Mouse (Mus musculus) heart, embryonic 12.5 days (tissue): ENCODE results near the gene Zdhhc4. TPM values are rescaled to one million over a fixed set of nuclear protein-coding genes. Genes with fewer than 3 reads are reported as not detected.

Experiments
- ATAC-seq: fragments of 200-750 bp; cut with Nextera tagmentation; 2 replicates; pipeline ENCODE4 v1.8.0; 2017; ENCODE audit warnings: moderate TSS enrichment, moderate library complexity; ENCODE audit not compliant: insufficient number of reproducible peaks, low FRiP score
- H3K27ac ChIP-seq: fragments of 300-500 bp; sonication (generic); 2 replicates; pipeline ENCODE4 v1.5.1; 2016; ENCODE audit warnings: mild to moderate bottlenecking, moderate library complexity; ENCODE audit not compliant: poor library complexity, severe bottlenecking
- H3K27me3 ChIP-seq: fragments of 300-500 bp; sonication (generic); replicated peaks from 2 replicates; pipeline ENCODE4 v1.6.1; 2016; ENCODE audit warnings: mild to moderate bottlenecking, moderate library complexity
- H3K36me3 ChIP-seq: fragments of 300-500 bp; sonication (generic); 2 replicates; pipeline ENCODE4 v1.6.1; 2016; ENCODE audit warnings: mild to moderate bottlenecking, moderate library complexity
- H3K4me1 ChIP-seq: fragments of 300-500 bp; sonication (generic); replicated peaks from 2 replicates; pipeline ENCODE4 v1.6.1; 2016; ENCODE audit warnings: mild to moderate bottlenecking
- H3K4me2 ChIP-seq: fragments of 300-500 bp; sonication (generic); 2 replicates; pipeline ENCODE4 v1.6.1; 2016; ENCODE audit warnings: mild to moderate bottlenecking, moderate library complexity
- H3K4me3 ChIP-seq: fragments of 300-500 bp; sonication (generic); 2 replicates; pipeline ENCODE4 v1.5.1; 2016; ENCODE audit warnings: mild to moderate bottlenecking
- H3K9ac ChIP-seq: fragments of 300-500 bp; sonication (generic); 2 replicates; pipeline ENCODE4 v1.6.1; 2016; ENCODE audit warnings: mild to moderate bottlenecking, moderate library complexity
- H3K9me3 ChIP-seq: fragments of 300-500 bp; sonication (generic); replicated peaks from 2 replicates; pipeline ENCODE4 v1.6.1; 2016; ENCODE audit warnings: mild to moderate bottlenecking, moderate library complexity
- whole genome bisulfite sequencing: fragments of 180-500 bp; shearing (Covaris S2); methylation state at CpG from one replicate; pipeline ENCODE4 v1.1.7; 2016; 5-methylcytosine and 5-hydroxymethylcytosine counted together
- polyA plus RNA-seq: library from polyadenylated mRNA; unstranded; fragments of >200 nt; fragmentation: Nextera tagmentation; extraction: Ambion mirVana; gene quantifications from 2 replicates; pipeline ENCODE4 v1.2.1, GENCODE M21; 2016

Gene Zdhhc4
- polyA plus RNA-seq, 1 experiment from 2014 or later = 56.5 TPM

GRCm38 (mm10) chr5:143275761-143276160 lies 53.3 kb downstream of the Zdhhc4 start:
- no peaks in the 10 kb centered on the region for H3K36me3 ChIP-seq
- ATAC-seq = no peak
- H3K9me3 ChIP-seq = no peaks in the 10 kb centered on the region
- WGBS = 52% methylated on average over 5 of the region's 5 CpGs
- H3K9ac ChIP-seq = no peak overlapping the region
- H3K27me3 ChIP-seq = peaks cover 65% of the 10 kb centered on the region
- H3K4me3 ChIP-seq = no peak overlapping the region
- peaks cover 6% of the 10 kb centered on the region for H3K4me1 ChIP-seq
- H3K27ac ChIP-seq = no peak overlapping the region
- H3K4me2 ChIP-seq = no peak overlapping the region

- Histone ChIP-seq H3K9ac (no peak overlapping the region), H3K27me3 (peaks cover 40% of the 10 kb centered on the region), H3K27ac (no peak overlapping the region), H3K9me3 (no peaks in the 10 kb centered on the region), H3K36me3 (no peaks in the 10 kb centered on the region), H3K4me2 (no peak overlapping the region), H3K4me1 (peaks cover 25% of the 10 kb centered on the region), H3K4me3 (no peak overlapping the region)
- 83% methylated on average over 16 of the region's 16 CpGs for WGBS
- no peak for ATAC-seq
These were observed 56.3 kb downstream of the Zdhhc4 start for GRCm38 (mm10) chr5:143272540-143273330.

- WGBS = 73% methylated on average over 3 of the region's 3 CpGs
- Histone ChIP-seq H3K4me1 (peaks cover 25% of the 10 kb centered on the region), H3K27ac (no peak overlapping the region), H3K4me2 (no peak overlapping the region), H3K9me3 (no peaks in the 10 kb centered on the region), H3K9ac (no peak overlapping the region), H3K36me3 (no peaks in the 10 kb centered on the region), H3K27me3 (peaks cover 34% of the 10 kb centered on the region), H3K4me3 (no peak overlapping the region)
- ATAC-seq = no peak
These were observed 56.9 kb downstream of the Zdhhc4 start for GRCm38 (mm10) chr5:143272108-143272507.

DNA sequence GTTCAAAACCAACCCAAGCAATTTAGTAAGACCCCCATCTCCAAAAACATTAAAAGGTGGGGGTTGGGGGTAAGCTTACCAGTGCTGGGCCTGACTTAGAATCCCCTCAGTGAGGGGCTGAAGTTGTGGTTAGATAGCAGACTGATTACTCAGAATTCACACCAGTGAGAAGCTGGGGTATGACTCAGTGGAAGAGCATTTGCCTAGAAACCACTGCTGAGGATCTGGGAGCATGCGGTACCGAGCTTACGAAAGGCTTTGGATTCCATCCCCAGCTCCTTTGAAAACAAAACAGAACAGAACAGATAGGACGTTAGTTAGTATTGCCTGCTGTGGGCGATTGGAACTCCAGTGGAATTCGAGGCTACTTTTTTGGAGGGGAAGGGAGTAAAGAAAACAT lies 57.4 kb downstream of the Zdhhc4 start:
- 61% methylated on average over 6 of the region's 6 CpGs for WGBS
- H3K4me1 ChIP-seq = peaks cover 25% of the 10 kb centered on the region
- ATAC-seq = no peak

GRCm38 (mm10) chr5:143270151-143270519 lies 58.9 kb downstream of the Zdhhc4 start:
- peak; percentile 19; the same call in 1 of the 2 replicates for ATAC-seq
- Histone ChIP-seq H3K9me3 (no peaks in the 10 kb centered on the region), H3K36me3 (no peaks in the 10 kb centered on the region), H3K4me3 (peak overlapping the region; percentile 95), H3K27ac (0 out of 2 replicates have a peak overlapping the region, but pooled peaks have one; percentile 71), H3K4me2 (peak overlapping the region; percentile 86), H3K27me3 (peaks cover 15% of the 10 kb centered on the region), H3K9ac (peak overlapping the region; percentile 94), H3K4me1 (peaks cover 31% of the 10 kb centered on the region)
- WGBS = 7% methylated on average over 12 of the region's 12 CpGs

More for the DNA sequence above, 57.4 kb downstream of the Zdhhc4 start:
- no peak overlapping the region for H3K4me3 ChIP-seq
- H3K9ac ChIP-seq = no peak overlapping the region
- peaks cover 30% of the 10 kb centered on the region for H3K27me3 ChIP-seq
- H3K9me3 ChIP-seq = no peaks in the 10 kb centered on the region
- no peaks in the 10 kb centered on the region for H3K36me3 ChIP-seq
- H3K27ac ChIP-seq = no peak overlapping the region
- no peak overlapping the region for H3K4me2 ChIP-seq

- Histone ChIP-seq H3K4me1 (peaks cover 36% of the 10 kb centered on the region), H3K9ac (peak within 1 kb of the TSS; percentile 94), H3K27ac (peak within 1 kb of the TSS; percentile 71), H3K27me3 (peaks cover 9% of the 10 kb centered on the region), H3K4me3 (peak within 1 kb of the TSS; percentile 95), H3K9me3 (no peaks in the 10 kb centered on the region), H3K36me3 (peaks cover 2% of the 10 kb centered on the region; the same call in 1 of the 2 replicates), H3K4me2 (peak within 1 kb of the TSS; percentile 86)
- peak; percentile 80 for ATAC-seq
- under 1% methylated on average over 78 of the region's 79 CpGs for WGBS
These were observed 59.5 kb downstream of the Zdhhc4 start, which contains the start of gene Zfp316 for GRCm38 (mm10) chr5:143269363-143270150. TSS of gene Zfp316 (minus strand) at chr5:143270022.

DNA sequence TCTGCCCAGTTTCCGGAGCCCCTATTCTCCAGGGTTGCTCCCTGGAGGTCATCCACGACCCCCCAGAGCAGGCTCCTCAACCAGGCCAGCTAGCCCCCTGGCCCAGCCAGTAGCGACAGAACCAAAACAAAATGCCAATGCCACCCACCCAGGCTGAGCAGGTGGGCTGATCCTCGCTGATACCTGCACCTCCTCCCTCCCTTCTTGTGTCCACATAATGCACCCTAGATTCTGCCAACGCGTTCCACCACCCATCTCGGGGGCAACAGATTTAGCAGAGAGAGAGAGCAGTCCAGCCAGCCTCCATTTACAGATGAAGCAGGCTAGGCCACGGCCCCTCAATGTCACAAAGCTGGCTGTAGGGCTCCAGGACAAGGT lies 60.1 kb downstream of the Zdhhc4 start:
- no peak for ATAC-seq

GRCm38 (mm10) chr5:143266794-143267193 lies 62.3 kb downstream of the Zdhhc4 start:
- Histone ChIP-seq H3K4me1 (peaks cover 37% of the 10 kb centered on the region), H3K4me2 (no peak overlapping the region), H3K27me3 (peaks cover 8% of the 10 kb centered on the region; the same call in 1 of the 2 replicates), H3K27ac (no peak overlapping the region), H3K4me3 (no peak overlapping the region), H3K36me3 (peaks cover 30% of the 10 kb centered on the region), H3K9me3 (no peaks in the 10 kb centered on the region), H3K9ac (no peak overlapping the region)
- no peak for ATAC-seq
- 82% methylated on average over 6 of the region's 6 CpGs for WGBS

More for the DNA sequence above, 60.1 kb downstream of the Zdhhc4 start:
- Histone ChIP-seq H3K27ac (no peak overlapping the region), H3K4me1 (peaks cover 37% of the 10 kb centered on the region), H3K9ac (peak overlapping the region; percentile 94), H3K4me2 (peak overlapping the region; percentile 86), H3K9me3 (no peaks in the 10 kb centered on the region), H3K4me3 (peak overlapping the region; percentile 95), H3K27me3 (peaks cover 3% of the 10 kb centered on the region; the same call in 1 of the 2 replicates), H3K36me3 (peaks cover 8% of the 10 kb centered on the region)
- 29% methylated on average over 8 of the region's 8 CpGs for WGBS

Other genes with a start within 250 kb of the Zdhhc4 start
- 38.7 and 40.4 TPM in 2 replicates for gene Rnf216, start 216.3 kb downstream of the Zdhhc4 start, polyA plus RNA-seq
- not detected in 2 replicates for gene Olfr718-ps1, start 181.7 kb downstream of the Zdhhc4 start, polyA plus RNA-seq
- gene Rbak, start 148.5 kb downstream of the Zdhhc4 start, polyA plus RNA-seq = 8.8 and 9.0 TPM in 2 replicates
- not detected in 2 replicates for gene Spdye4b, start 148.2 kb downstream of the Zdhhc4 start, polyA plus RNA-seq
- not detected in 2 replicates for gene Spdye4a, start 102.4 kb downstream of the Zdhhc4 start, polyA plus RNA-seq
- gene Zfp12, start 94.1 kb downstream of the Zdhhc4 start, polyA plus RNA-seq = 10.3 and 11.3 TPM in 2 replicates
- gene Zfp316, start 59.2 kb downstream of the Zdhhc4 start, polyA plus RNA-seq = 4.6 and 4.9 TPM in 2 replicates
- gene Zfp853, start 35.6 kb downstream of the Zdhhc4 start, polyA plus RNA-seq = 0.09 TPM in 1 of 2 replicates, not detected in the other
- 26.9 and 27.6 TPM in 2 replicates for gene E130309D02Rik, start 13.9 kb downstream of the Zdhhc4 start, polyA plus RNA-seq
- gene Grid2ip, start 28.1 kb upstream of the Zdhhc4 start, polyA plus RNA-seq = 0.14 and 0.51 TPM in 2 replicates
- 285 TPM in 2 replicates for gene Kdelr2, start 74.6 kb upstream of the Zdhhc4 start, polyA plus RNA-seq
- gene Daglb, start 135.3 kb upstream of the Zdhhc4 start, polyA plus RNA-seq = 10.6 TPM in 2 replicates
- 401 and 418 TPM in 2 replicates for gene Rac1, start 198.8 kb upstream of the Zdhhc4 start, polyA plus RNA-seq